Mouse (Mus musculus): ENCODE data around the gene D1Pas1.

The D1Pas1 gene

DNA sequence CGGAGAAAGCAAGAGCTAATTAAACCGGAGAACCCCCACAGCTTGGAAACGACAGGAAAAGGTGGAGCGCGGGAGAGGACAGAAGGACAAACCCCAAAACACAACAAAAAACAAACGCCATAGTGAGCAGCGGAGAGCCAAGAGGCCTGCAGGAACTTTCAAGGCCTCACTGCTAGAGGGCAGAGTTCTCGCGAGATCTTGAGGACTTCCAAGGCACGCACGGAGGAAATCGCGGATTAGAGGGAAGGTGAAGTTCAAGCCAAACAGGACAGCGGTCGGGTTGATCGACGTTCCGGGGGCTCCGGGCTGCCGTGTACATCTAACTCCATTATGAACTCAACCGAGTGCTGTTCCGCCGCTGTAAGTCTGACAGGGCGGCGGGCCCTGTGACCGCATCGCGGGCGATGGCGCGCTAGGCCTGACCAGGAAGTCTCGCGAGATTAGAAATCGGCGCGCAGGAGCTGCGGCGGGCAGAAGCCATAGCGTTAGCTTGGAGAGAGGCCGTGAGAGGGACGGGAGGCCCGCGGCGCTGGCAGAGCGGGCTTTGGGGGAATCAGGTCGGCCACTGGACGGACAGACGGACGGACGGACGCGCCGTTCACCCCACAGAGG lies at the start of gene D1Pas1:
TSS of gene D1Pas1 (plus strand) at position 216 of the 612 bp plus-strand sequence.
- in situ Hi-C loops (cut with MboI; ENCODE audit: unreplicated experiment in 2 of 2) = no loop called here

GRCm38 (mm10) chr1:186922489-186923370 lies 44.5 kb upstream of the D1Pas1 start:
- in situ Hi-C loops (cut with MboI; ENCODE audit: unreplicated experiment in 2 of 2) = no loop called here

DNA sequence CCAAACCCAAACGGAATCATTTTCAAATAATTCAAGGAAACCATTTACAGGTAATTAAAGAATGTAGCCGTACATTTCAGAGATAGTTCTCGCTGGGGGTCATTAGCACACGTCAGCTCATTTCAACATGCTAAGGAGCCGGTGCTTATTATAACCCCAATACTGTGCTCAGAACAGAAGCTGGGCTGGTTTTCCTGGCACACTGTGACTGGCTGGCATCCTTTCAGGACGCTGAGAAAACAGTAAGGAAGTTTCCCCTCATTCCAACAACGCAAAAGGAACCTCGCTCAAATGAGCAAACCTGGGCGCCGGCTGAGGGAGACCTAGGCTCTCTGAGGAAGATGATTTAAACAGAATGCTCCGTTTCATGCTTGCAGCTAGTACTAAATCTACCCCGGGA lies 43.2 kb upstream of the D1Pas1 start:
- in situ Hi-C loops (cut with MboI; ENCODE audit: unreplicated experiment in 2 of 2) = no loop called here

- in situ Hi-C loops (cut with MboI; ENCODE audit: unreplicated experiment in 2 of 2) = no loop called here
These were observed 41.8 kb upstream of the D1Pas1 start for GRCm38 (mm10) chr1:186925411-186925810.

DNA sequence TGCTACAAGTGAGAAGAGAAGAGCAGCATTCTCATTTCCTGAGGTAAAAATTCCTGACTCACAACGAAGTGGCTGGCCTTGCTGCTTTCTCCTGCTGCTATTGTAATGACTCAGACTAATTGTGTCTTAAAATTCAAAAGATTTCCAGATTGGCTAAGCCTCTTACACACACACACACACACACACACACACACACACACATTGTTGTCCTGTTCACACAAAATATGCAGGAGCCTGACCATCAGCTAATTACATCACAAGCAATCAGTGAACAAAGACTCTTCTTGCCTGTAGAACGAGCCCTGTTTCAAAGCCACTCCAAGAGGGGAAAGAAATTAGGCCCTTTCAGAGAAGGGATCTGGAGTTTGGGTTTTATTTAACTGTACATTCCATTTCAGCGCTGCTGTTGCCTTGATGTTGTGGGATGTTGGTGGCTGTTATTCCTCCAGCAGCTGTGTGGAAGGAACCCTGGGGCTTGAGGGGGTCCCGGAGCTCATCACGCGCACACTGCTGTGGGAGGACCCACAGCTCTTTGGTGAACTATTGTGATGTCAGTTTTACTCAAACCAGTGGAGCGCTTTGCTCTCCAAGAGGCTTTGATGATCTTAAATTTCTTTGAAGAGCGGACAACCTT lies 40.8 kb upstream of the D1Pas1 start:
- in situ Hi-C loops (cut with MboI; ENCODE audit: unreplicated experiment in 2 of 2) = no loop called here

DNA sequence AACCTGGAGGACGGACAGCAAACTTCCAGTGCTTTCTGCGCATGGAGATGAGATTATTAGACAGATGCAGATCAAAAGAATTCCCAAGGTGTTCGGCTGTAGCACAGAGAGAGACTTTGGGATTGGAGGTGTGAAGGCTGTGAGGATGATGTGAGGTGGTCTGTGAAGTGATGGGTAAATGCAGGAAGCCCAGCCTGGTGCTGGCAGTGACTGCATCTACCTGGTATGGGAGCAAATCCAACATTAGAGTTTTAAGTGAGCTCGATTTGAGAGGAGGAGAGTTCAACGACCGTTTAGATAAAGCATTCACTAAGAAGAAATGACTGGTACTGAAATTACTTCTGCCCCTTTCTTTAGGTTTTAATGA lies 40.3 kb upstream of the D1Pas1 start:
- in situ Hi-C loops (cut with MboI; ENCODE audit: unreplicated experiment in 2 of 2) = no loop called here

DNA sequence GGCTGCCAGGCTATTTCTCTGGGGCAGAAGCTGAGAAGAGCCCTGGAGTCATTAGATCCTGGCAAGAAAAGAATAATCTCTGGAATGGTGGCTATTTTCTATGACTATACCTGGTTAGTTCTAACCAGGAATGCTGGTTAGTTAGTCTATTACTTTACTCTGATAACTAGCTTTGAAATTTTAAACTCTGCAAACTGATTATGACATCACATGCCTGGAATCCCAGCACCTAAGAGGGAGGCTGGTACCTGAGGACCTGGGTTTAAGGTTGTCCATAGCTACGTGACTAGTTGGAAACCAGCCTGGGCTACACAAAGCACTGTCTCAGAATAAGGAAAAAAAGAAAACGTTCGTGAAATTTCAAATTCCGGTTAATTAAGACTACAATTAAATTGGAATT lies 39.7 kb upstream of the D1Pas1 start:
- in situ Hi-C loops (cut with MboI; ENCODE audit: unreplicated experiment in 2 of 2) = no loop called here

GRCm38 (mm10) chr1:186930160-186930887 lies 36.9 kb upstream of the D1Pas1 start:
- in situ Hi-C loops (cut with MboI; ENCODE audit: unreplicated experiment in 2 of 2) = no loop called here

GRCm38 (mm10) chr1:186930888-186931233 lies 36.4 kb upstream of the D1Pas1 start:
- in situ Hi-C loops (cut with MboI; ENCODE audit: unreplicated experiment in 2 of 2) = no loop called here

- in situ Hi-C loops (cut with MboI; ENCODE audit: unreplicated experiment in 2 of 2) = no loop called here
These were observed 33.0 kb upstream of the D1Pas1 start for GRCm38 (mm10) chr1:186934205-186934604.

GRCm38 (mm10) chr1:186952381-186952780 lies 14.8 kb upstream of the D1Pas1 start:
- in situ Hi-C loops (cut with MboI; ENCODE audit: unreplicated experiment in 2 of 2) = no loop called here

GRCm38 (mm10) chr1:186954591-186954990 lies 12.6 kb upstream of the D1Pas1 start:
- in situ Hi-C loops (cut with MboI; ENCODE audit: unreplicated experiment in 2 of 2) = no loop called here

- in situ Hi-C loops (cut with MboI; ENCODE audit: unreplicated experiment in 2 of 2) = no loop called here
These were observed 7.8 kb upstream of the D1Pas1 start for GRCm38 (mm10) chr1:186959380-186959779.

DNA sequence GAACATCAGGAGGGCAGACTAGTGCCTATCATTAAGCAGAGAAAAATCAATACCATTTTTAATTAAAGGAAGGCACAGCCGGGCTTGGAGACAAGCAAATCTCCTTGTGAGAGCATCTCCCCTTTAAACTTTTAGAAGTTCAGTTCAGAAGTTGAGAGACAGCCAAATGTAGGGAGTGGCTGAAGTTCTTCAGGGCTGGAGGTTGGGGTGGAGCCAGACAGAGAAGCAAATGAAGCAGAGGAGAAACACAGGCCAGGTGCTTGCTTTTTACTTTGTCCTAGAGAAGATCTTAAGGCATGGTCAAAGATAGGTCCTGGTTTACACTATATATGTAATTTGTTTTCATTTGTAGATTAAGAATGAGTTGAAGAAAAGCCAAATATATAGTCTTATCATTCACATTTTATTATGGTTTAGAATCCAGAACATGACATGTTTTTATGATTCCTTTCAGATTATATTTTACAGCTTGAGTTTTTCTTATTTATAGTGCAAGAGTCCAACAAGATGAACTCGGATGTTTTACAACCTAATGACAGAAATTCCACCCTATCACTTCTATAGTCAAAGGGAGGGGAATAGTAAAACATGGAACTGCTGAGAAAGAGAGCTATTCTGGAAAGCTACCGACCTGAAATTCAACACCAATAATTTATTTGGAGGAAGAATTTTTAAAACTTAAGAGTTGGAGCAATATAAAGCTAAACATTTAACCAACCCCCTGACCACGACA lies 2.9 kb upstream of the D1Pas1 start:
- in situ Hi-C loops (cut with MboI; ENCODE audit: unreplicated experiment in 2 of 2) = no loop called here

DNA sequence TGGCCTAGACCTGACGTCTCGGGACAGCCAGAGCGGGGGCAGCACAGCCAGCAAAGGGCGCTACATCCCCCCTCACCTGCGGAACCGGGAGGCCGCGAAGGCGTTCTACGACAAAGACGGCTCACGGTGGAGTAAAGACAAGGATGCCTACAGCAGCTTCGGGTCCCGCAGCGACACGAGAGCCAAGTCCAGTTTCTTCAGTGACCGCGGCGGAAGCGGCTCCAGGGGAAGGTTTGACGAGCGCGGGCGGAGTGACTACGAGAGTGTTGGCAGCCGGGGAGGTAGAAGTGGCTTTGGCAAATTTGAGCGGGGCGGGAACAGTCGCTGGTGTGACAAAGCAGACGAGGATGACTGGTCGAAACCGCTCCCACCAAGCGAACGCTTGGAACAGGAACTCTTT lies 710 bp downstream of the D1Pas1 start:
- in situ Hi-C loops (cut with MboI; ENCODE audit: unreplicated experiment in 2 of 2) = no loop called here

- in situ Hi-C loops (cut with MboI; ENCODE audit: unreplicated experiment in 2 of 2) = no loop called here
These were observed 9.8 kb downstream of the D1Pas1 start for GRCm38 (mm10) chr1:186976937-186977540.

- in situ Hi-C loops (cut with MboI; ENCODE audit: unreplicated experiment in 2 of 2) = no loop called here
These were observed 10.6 kb downstream of the D1Pas1 start for GRCm38 (mm10) chr1:186977801-186978200.

GRCm38 (mm10) chr1:186979465-186979864 lies 12.2 kb downstream of the D1Pas1 start:
- in situ Hi-C loops (cut with MboI; ENCODE audit: unreplicated experiment in 2 of 2) = no loop called here

GRCm38 (mm10) chr1:186980503-186980902 lies 13.3 kb downstream of the D1Pas1 start:
- in situ Hi-C loops (cut with MboI; ENCODE audit: unreplicated experiment in 2 of 2) = no loop called here

- in situ Hi-C loops (cut with MboI; ENCODE audit: unreplicated experiment in 2 of 2) = no loop called here
These were observed 17.9 kb downstream of the D1Pas1 start for GRCm38 (mm10) chr1:186985131-186985530.
